Mouse (Mus musculus) urinary bladder, adult 2 months (tissue): ENCODE measurements around the gene Anapc15-ps. TPM values are rescaled to one million over a fixed set of nuclear protein-coding genes. Genes with fewer than 3 reads are reported as not detected.

Experiments used
- DNase-seq: peaks from one replicate; pipeline ENCODE4 v3.0.0; 2022; ENCODE audit warnings: low spot score
- polyA plus RNA-seq: library from polyadenylated mRNA; depleted of rRNA; stranded (reverse); fragments of >200 nt; gene quantifications from 2 replicates; pipeline ENCODE4 v1.2.3, GENCODE M21; 2012

Gene Anapc15-ps
- polyA plus RNA-seq, 1 experiment = 0.25 TPM

- no peak for DNase-seq
Measured at GRCm38 (mm10) chr10:95691347-95691746, 18.1 kb upstream of the Anapc15-ps start.

DNA sequence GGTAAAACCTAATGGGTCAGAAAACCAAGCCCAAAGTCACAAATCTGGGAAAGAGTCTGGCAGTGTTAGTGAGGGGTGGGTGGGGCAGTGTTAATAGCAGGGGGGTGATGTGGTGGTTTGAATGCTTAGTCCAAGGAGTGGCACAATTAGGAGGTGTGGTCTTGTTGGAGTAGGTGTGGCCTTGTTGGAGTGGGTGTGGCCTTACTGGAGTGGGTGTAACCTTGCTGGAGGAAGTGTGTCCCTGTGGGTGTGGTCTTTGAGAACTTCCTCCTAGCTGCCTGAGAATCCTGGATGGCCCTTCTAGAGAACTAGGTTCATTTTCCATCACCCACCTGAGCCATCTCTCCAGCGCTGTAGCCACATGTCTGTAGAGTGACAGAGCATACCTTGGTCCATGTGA lies 16.6 kb upstream of the Anapc15-ps start:
- DNase-seq = no peak

- DNase-seq = no peak
Measured at GRCm38 (mm10) chr10:95689058-95689457, 15.8 kb upstream of the Anapc15-ps start.

DNA sequence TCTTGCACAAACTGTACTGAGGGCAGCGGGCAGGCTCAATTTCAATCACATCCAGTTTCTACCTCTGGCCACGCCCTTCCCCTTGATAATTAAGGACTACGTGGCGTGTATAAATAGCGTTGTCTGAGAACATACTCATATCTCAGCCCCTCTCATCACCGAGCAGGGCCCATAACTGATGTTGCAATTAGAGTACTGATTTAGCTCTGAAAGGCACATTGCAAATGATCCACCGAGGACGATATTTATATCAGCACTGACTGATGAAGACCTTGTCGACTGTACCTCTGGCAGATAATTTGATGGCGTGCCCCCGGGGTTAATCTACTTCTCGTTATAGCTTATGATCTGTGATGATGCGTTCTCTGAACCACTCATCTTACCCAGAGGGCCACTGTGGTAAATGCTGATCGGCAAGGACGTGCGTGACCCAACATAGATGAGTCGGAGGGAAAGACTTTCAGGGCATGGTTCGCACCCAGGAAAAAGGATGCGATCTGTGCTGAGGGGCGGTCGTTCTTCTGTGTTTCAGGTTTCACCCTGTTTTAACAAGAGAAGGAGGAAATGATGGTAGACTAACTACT lies 14.4 kb upstream of the Anapc15-ps start:
- DNase-seq = no peak

GRCm38 (mm10) chr10:95686041-95686440 lies 12.8 kb upstream of the Anapc15-ps start:
- DNase-seq = no peak

GRCm38 (mm10) chr10:95684782-95685555 lies 11.7 kb upstream of the Anapc15-ps start:
- DNase-seq = no peak

GRCm38 (mm10) chr10:95684250-95684649 lies 11.0 kb upstream of the Anapc15-ps start:
- no peak for DNase-seq

GRCm38 (mm10) chr10:95683735-95684134 lies 10.5 kb upstream of the Anapc15-ps start:
- no peak for DNase-seq

DNA sequence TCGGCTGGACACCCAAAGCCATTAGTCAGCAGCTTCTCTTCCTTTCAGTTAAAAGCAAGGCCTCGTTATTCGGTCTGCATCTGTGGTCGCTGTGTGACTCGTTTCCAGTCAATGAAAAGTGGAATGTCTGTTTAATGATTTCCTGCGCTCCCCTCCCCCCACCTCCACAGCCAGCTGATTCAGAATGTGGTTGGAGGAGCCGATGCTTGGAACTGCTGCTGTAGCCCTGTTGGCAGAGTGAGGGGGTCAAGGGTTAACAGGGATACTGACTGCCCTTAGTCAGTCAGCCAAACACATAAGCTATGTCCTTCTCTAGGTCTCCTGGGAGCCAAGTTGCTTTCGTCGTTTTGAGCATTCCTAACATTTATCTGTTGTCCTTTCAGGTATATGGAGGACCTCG lies 9.7 kb upstream of the Anapc15-ps start:
- no peak for DNase-seq

- DNase-seq = no peak
Measured at GRCm38 (mm10) chr10:95682091-95682740, 9.0 kb upstream of the Anapc15-ps start.

GRCm38 (mm10) chr10:95681481-95681880 lies 8.2 kb upstream of the Anapc15-ps start:
- no peak for DNase-seq

- DNase-seq = no peak
Measured at GRCm38 (mm10) chr10:95681058-95681440, 7.8 kb upstream of the Anapc15-ps start.

GRCm38 (mm10) chr10:95680153-95681057 lies 7.2 kb upstream of the Anapc15-ps start:
- DNase-seq = no peak

GRCm38 (mm10) chr10:95679131-95679530 lies 5.9 kb upstream of the Anapc15-ps start:
- no peak for DNase-seq

GRCm38 (mm10) chr10:95678661-95679060 lies 5.4 kb upstream of the Anapc15-ps start:
- no peak for DNase-seq

DNA sequence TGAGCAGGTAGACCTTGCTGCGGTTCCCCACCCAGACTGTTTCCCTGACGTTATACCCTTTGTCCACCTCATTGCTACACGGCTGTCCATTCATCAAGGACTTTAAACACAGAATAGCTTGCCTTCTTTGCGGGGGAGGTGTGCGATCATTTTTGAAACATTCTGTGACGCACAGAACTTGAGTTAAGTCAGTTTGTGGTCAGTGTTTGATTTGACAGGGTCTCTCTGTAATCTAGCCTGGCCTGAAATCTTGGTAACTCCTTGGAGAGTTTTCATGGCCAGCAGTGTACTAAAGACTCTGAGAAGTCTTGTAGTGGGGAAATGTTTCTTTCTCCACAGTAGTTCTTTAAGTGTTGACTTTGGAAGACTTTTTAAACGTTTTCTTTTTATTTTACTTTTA lies 5.0 kb upstream of the Anapc15-ps start:
- DNase-seq = no peak

- no peak for DNase-seq
Measured at GRCm38 (mm10) chr10:95677356-95678109, 4.3 kb upstream of the Anapc15-ps start.

GRCm38 (mm10) chr10:95676991-95677355 lies 3.7 kb upstream of the Anapc15-ps start:
- no peak for DNase-seq

DNA sequence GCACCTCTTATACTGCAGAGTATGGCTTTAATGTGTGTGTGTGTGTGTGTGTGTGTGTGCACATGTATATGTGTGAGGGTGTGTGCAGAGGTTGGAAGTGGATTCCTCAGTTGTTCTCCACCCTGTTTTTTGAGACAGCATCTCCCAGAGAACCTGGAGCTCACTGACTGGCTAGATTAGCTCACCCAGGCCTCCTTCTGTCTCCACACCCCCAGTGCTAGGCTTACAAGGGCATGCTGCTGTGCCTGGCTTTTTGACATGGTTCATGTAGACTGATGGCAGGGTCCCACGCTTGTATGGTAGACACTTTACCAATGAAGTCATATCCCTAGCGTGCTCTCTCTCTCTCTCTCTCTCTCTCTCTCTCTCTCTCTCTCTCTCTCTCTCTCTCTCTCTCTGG lies 3.1 kb upstream of the Anapc15-ps start:
- no peak for DNase-seq

DNA sequence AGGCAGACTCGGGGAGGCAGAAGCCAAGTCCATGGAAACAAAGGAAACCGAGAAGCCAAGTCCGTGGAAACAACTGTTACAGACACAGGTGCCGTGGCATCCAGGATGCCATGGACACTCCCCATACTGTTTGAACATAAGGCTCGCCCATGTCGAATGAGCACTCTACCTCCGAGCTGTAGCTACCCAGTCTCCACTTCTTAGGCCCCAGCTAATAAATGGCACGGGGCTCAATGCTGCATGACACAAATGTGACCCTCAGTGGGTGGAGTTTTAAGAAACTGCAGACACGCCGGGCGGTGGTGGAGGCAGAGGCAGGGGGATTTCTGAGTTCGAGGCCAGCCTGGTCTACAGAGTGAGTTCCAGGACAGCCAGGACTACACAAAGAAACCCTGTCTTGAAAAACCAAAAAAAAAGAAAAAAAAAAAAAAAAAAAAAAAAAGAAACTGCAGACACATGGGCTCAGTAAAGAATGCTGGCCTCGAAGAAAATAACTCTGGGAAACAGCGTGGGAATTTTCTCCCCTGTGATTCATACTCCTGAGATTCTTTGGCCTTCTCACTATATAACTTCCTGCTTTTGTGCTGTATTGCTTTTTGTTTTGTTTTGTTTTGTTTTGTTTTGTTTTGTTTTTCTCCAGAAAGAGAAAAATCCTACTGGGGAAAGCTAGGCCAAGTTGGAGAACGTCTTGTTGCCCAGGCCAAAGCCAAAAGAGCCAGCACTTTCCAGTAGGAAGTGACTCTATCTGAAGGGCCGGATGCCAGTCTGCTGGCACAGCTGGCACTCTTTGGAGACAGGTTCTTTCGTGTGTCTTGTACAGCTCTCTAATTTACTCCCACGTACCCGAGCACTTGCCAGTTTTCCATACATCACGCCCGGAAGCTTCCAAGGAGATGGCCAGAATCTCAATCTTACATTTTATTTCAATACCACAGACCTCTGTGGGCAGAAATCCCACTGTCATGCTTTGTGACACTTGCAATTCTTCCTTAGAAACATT lies 2.2 kb downstream of the Anapc15-ps start:
- DNase-seq = no peak
